Mouse (Mus musculus) frontal cortex, postnatal 36 days (tissue): ENCODE measurements around the gene Cd244a.

Source experiments
- DNase-seq, 2 experiments: peaks; one replicate each; pipeline ENCODE4 v3.0.0; 2022; ENCODE audit warnings: low spot score in 2 of 2

Gene Cd244a

DNA sequence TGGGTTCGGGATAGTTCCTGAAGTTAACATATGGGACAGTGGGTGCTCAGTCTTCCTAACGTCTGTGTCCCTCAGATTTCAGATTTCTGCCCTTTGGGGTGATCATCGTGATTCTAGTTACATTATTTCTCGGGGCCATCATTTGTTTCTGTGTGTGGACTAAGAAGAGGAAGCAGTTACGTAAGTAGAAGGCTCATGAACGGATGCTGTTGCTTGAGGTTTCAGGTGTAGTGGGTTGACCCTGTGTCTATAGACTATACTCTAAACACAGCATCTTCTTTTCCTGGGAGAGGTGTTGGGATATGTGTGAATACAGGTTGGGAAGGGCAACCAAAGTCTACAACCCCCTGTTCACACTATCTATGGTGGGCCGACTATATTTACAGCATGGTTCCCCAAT, 18.2 kb downstream of the Cd244a start:
- no peak for DNase-seq

DNA sequence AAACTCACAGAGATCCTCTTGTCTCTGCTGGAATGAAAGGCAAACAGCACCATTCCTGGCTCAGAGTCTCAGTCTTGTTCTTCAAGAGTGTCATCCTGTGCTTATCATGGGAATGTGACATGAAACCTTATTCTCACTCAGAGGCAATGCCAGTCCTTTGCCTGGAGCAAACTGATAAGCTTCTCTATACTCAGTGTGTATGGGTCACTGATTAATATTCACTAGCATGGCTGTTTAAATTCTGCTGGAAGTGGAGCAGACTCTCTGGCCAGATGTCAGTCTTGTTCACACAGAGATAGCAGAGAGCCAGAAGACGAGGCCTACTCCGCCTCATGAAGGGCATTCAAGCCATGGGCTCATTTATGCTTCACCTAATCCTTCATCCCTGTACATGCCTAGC, 25.6 kb downstream of the Cd244a start:
- DNase-seq = no peak

GRCm38 (mm10) chr1:171604686-171605085, 45.7 kb downstream of the Cd244a start:
- DNase-seq = no peak

GRCm38 (mm10) chr1:171606656-171607055, 47.7 kb downstream of the Cd244a start:
- DNase-seq = no peak

DNA sequence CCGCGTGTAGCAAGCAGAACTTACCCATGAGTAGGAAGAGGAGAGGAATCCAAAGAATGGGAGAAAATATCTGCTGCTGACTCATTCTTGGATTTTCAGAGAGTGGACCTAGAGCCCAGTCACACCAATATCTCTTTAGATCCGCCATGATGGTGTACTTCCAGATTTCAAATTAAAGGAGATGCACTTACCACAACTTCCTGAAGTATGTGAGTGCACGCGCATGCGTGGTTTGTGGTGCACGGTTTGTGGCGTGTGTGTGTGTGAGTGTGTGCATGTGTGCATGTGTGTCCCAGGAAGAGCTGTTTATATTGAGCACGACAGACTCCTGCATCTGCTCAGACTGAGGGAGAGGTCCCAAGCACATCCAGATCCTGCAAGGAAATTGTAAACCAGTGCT, 48.2 kb downstream of the Cd244a start, which contains the start of gene Ly9:
Ly9 (minus strand) TSS at position 235 of the 400 bp plus-strand sequence.
- no peak for DNase-seq

DNA sequence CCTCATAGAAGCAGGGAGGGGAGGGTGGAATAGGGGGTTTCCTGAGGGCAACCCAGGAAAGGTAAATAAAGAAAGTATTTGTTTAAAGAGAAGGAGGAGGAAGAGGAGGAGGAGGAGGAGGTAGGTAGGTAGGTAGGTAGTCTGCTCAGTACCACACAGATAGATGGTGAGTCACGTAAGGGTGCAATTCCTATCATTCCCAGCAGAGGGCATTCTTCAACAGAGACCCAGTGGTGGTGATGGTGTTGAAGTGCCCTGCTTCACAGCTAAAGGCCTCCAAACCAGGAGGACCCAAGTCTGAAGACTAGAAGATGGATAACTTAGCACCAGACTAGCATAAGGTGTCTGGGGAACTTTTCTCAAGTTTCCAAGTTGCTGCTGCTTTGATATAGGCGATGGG, 51.0 kb downstream of the Cd244a start:
- DNase-seq = no peak

- no peak for DNase-seq
Observed at GRCm38 (mm10) chr1:171610781-171611180, 51.8 kb downstream of the Cd244a start.

DNA sequence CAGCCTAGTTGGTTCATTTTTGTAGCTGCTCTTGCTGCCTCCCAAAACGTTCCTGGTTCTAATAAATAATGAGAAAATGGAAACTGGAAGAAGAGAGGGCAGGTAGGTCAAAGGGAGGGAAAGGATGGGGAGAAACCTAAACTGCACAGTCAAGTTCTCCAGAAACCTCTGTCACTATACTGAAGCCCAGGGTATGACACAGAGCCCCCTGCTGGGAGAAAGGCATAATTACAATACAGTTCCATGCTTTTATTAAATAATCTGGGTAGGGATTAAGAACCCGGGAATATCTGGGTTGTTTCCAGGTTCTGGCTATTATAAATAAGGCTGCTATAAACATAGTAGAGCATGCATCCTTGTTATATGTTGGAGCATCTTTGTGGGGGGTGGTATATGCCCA, 55.0 kb downstream of the Cd244a start:
- DNase-seq = no peak

DNA sequence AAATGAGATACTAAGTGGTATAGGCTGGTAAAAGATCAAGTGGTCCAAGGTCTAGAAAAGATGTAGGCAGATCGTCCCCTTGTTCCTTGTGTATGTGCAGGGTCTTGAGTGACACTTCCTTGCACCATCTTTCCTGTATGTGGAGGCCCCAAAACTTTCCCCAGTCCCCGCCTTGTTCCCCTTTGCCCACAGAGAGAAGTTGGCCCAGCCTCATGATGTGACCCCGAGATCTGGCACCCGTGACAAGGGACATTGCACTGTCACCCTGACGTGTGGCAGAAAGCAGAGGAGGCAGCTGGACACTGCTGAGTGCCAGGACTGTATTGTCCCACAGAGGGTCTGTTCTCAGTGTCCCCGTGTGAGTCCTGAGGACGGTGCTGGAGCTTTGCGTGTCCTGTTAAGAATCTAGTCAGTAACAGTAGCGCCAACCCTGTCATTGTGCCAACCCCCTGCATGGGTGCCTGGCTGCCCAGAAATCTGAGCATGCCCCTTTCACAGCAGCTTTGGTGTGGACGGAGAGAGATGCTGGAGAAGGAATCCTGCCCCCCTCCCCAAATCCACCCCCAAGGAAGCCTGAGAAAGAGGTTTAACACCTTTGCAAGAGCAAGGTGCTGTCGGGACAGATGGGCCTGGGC, 58.0 kb downstream of the Cd244a start:
- DNase-seq = no peak

GRCm38 (mm10) chr1:171619001-171619400, 60.0 kb downstream of the Cd244a start:
- peak; percentile 17 to 47 for DNase-seq

DNA sequence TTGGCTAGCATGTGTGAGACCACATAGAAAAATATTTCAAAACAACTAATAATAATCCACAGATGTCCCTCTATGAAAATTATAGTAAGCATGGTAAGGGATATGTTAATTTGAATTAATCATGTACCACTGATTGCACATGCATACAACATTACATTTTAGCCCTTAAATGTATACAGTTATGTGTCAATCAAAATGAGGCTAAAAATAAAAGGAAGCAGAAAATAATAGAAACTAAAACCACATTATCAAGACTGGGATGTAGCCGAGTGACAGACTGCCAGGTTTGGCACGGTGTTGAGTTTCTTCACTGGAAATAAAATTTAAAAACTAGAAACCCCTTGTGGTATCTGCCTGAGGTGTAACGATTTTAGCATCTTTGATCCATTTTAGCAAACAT, 60.7 kb downstream of the Cd244a start:
- no peak for DNase-seq

DNA sequence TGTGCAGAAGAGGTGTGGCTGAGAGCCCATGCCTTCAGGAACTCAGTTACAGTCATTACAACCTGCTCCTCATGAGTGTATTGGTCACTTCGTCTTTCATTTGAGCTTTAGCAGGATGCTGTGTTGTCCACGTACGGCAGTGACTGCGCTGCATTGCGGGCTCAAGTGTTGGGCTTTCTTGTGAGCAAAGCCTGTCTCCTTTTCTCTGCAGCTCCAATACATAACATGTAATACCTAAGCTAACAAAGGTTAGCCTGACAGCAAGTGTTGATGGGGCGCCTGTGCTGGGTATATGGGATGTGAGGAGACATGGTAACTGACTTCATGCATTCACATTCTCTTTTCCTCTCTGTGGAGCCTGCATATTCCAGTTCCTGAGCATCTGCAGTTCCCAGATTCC, 61.1 kb downstream of the Cd244a start:
- no peak for DNase-seq

DNA sequence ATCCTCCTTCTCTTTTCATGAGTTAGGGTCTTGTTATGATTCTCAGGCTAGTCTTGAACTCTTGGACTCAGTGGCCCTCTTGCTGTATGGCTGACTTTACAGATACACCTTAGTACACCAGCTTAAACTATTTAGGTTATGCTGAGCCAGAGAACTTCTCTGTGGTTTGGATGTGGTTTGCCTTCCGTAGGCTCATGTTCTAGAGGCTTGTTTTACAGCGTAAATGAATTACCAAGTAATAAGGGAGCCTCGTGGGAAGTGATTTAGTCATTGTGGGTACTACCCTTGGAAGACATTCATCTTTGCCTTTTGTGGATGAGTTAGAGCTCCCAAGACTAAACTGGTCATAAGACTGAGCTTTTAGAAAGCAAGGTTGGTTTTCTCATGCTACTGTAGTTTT, 68.8 kb downstream of the Cd244a start:
- DNase-seq = no peak

- DNase-seq = no peak
Observed at GRCm38 (mm10) chr1:171629168-171629567, 70.2 kb downstream of the Cd244a start.

GRCm38 (mm10) chr1:171630041-171630440, 71.0 kb downstream of the Cd244a start:
- no peak for DNase-seq

DNA sequence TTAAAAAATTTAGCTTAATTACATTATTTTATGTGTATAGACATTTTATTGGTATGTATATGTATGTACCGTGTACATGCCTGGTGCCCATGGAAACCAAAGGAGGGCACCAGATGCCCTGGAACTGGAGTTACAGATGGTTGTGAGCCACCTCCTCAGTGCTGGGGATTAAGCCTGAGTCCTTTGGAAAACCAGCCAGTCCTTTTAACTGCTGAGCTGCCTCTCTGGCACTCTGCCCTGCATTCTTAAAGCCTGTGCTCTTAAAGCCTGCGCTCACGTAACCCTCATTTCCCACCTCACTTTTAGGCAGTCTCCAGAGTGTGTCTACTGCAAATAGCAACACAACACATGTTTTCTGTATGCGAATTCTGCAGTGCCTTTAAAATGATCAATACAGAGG, 71.9 kb downstream of the Cd244a start:
- peak in 1 of 2 experiments; percentile 6 for DNase-seq

DNA sequence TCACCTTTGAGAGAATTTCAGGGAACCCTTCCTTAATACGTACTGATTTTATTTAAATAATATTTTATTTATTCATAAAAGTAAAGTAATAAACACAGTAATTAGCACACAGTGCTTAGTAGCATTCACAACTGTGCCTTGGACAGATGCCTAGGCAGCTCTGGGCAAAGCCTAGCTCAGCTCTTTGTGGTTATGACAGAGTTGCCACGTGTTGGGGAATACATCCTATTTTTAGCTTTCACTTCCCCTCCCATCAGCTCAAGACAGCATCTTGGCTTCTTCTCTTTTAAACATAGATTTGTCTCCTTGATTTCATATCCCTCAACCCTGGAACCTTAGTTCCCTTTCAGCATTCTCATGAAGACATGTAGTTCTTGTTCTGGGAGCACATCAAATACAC, 72.5 kb downstream of the Cd244a start:
- peak in 1 of 2 experiments; percentile 47 for DNase-seq

GRCm38 (mm10) chr1:171635696-171636095, 76.7 kb downstream of the Cd244a start:
- no peak for DNase-seq

- DNase-seq = no peak
Observed at GRCm38 (mm10) chr1:171637101-171637500, 78.1 kb downstream of the Cd244a start.

GRCm38 (mm10) chr1:171638686-171639085, 79.7 kb downstream of the Cd244a start:
- peak; percentile 14 to 19 for DNase-seq

GRCm38 (mm10) chr1:171640796-171641195, 81.8 kb downstream of the Cd244a start:
- DNase-seq = no peak

DNA sequence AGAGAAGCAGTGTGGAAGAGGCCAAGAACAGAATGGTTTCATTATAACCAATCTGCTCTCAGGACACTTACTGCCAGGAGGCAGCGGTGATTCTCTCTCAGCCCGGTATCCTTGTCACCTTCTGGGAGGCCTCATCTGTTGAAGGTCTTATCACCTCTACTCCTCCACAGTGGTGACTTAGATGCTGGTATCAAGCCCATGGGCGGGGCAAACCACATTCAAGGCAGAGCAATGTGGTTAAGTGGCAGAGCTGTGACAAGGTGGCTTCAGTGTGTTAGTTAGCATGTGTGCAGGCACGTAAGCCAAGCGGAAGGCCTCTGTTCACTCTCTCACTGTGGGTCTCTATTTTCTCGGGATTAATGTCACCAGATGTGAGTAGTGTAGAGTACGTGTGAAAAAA, 84.6 kb downstream of the Cd244a start:
- DNase-seq = no peak

DNA sequence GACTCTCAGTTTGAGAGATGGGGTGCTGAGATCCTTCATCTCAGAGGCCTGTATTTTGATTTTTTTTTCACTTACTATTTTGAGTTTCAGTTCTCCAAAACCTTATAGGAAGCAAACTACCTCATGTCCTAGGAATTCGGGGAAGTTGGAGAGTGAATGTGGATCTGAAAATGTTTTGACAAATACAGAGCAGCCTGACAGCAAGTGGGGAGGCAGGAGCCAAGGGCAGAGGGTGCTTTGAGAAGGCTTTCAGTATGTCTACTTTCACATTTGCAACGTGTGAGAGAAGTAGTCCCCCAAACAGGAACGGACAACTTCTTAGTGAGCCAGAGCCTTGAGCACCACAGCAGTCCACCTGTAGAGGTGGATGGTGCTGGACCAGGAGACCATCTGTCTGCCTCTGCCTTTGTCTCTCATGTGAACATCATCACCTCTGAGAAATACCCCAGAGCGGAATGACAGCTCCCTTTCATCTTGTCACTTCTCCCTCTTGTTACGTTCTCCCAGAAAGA, 87.5 kb downstream of the Cd244a start:
- no peak for DNase-seq

- DNase-seq = no peak
Observed at GRCm38 (mm10) chr1:171647716-171648115, 88.7 kb downstream of the Cd244a start.
